Mouse (Mus musculus) spleen, postnatal 14 days (tissue): Measurements from ENCODE around the gene Fgf15.
A peak's percentile ranks its signal among the peaks of the same experiment; 100 is the strongest.

Source experiments
- DNase-seq, 2 experiments: peaks; one replicate each; pipeline ENCODE4 v3.0.0; 2021 to 2022; ENCODE audit warnings: low spot score in 2 of 2

Gene Fgf15

GRCm38 (mm10) chr7:144931778-144932177 lies 35.4 kb downstream of the Fgf15 start:
- no peak for DNase-seq

DNA sequence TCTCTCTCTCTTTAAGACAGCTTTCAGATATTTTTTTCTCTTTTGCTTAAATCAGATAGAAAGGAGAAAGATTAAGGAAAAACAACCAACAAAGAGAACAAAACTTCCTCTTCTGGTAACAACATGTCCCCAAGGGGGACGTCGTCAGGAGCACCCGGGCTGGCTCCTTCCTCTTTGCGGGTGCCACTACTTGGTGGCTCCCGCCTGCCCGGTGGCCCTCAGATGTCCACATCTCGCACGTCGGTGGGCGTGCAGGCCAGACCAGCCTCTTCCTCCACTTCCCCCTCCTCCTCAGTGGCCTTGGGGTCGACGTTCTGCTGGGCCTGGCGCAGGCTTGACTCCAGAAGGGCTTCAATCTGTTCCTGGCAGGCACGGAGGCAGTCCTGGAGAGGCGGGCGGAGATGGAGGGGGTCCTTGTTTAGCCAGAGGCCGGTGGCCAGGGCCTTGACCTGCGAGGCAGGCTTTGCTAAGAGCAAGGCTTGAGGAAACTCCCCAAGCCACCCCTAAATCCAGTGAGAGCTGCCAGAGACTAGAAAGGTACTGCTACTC lies 36.1 kb downstream of the Fgf15 start:
- no peak for DNase-seq

DNA sequence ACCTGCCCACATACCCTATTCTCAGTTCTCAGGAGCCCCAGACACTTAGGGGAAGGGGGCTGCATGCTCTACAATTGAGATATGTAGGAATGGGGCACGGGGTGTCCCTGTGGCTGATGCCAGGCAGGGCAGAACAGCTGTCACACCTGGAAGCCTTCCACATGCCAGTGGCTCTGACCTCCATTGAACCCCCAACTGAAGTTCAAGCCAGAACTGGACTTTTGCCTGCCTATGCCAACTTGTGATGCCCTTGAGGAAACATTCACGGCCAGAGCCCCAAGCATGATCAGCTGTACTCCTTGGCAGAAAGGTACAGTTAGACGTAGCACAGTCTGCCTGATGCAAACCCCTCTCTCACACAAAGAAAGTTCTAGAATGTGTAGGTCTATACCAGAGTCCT lies 37.0 kb downstream of the Fgf15 start:
- DNase-seq, result no peak

GRCm38 (mm10) chr7:144933796-144934195 lies 37.5 kb downstream of the Fgf15 start:
- no peak for DNase-seq

DNA sequence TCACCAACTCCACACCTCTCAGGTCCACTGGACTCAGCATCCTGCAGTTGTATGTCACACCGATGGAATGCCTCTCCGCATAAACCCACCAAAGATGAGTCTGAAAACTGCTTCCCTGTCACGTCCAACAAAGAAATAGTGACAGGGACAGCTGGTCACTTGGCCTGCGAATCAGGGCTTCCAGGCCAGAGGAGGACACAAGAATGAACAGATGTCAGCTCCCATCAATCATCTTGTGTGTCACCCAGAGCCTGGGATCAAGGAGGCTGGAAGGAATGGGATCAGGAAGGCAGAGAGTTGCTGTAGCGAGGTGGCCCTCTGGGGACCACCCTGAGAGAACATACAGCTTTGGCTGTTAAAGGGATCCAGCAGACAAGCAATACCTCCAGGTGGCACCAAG lies 38.6 kb downstream of the Fgf15 start:
- DNase-seq, result no peak

DNA sequence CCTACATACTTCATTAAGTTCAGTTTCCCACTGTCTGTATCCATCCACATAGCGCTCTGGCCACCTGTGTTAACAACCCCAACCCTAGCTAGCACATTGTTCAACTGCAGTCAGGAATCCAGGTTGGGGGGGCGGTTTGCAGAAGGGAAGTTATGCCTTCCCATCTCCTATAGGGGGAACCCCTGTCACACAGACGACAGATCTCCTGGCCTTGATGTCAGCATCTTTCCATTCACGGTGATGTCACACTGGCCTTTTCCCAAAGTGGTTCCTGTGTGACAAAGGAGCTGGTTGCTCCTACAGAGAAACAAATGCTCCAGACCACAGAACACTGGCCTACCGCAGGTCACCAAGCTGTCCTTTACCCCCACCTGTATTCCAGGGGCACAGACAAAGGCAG lies 39.2 kb downstream of the Fgf15 start:
- no peak for DNase-seq

DNA sequence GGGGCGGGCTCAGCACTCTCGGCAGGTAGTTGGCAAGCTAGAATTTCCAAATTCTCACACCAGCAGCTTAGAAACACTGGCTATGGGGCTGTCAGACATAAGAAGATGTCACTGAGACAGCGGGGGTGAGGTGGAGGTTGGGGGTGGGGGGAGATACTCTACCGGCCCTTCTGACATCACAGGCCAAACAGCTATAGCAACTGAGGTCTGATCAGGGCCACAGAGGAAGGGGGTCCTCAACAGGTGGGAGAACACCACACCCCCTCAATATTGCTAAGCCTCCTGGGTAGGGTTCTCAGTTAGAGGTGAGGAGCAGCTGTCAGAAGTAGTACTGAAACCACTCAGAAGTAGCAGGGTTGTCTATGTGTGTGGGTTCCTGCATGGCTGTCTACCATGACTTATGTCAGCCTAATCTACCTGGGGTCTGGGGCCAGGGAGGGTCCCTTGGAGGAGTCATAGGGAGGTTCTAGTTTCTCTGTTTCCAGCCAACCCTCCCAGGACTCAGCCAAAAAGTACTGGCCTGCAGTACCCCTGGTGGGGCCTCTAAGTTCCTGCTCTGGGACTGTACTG lies 40.1 kb downstream of the Fgf15 start:
- no peak for DNase-seq

- DNase-seq, result peak; percentile 65 to 80
These were observed 41.2 kb downstream of the Fgf15 start for GRCm38 (mm10) chr7:144937490-144937889.

GRCm38 (mm10) chr7:144937899-144938517 lies 41.7 kb downstream of the Fgf15 start:
- DNase-seq, result no peak

DNA sequence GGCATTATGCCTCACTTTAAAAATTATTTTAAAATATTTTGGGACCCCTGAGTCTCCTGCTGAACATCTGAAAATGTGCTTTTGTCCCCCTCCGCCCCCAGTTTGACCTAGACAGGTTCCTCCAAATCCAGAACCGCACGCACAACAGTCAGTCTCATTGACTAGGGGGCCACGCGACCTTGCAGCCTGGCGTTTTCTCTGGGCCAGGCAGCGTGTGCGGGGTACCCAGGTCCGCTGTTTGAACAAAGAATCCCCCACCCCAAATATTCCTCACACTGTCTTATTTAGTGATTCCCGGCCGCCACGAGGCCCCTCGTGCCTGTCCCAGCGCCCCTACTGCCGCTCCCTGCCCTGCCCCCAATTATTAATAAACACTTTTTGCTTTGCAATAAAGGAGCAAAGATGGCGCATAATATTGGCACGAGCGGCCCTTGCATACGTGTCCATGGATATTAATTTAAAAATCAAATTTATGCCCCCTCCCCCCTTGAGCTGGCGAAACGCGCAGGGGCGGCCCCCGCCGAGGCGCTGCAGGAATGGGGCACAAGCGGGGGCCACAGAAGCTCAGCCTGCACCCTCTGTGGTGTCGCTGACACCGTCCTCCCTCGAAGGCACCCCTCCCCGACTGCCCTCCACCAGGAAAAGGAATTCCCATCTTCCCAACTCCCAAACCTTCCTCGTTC lies 42.5 kb downstream of the Fgf15 start:
- no peak for DNase-seq

GRCm38 (mm10) chr7:144939344-144940002 lies 43.1 kb downstream of the Fgf15 start, which contains the start of gene Ccnd1:
Gene Ccnd1 (minus strand): TSS chr7:144939925.
- no peak for DNase-seq

DNA sequence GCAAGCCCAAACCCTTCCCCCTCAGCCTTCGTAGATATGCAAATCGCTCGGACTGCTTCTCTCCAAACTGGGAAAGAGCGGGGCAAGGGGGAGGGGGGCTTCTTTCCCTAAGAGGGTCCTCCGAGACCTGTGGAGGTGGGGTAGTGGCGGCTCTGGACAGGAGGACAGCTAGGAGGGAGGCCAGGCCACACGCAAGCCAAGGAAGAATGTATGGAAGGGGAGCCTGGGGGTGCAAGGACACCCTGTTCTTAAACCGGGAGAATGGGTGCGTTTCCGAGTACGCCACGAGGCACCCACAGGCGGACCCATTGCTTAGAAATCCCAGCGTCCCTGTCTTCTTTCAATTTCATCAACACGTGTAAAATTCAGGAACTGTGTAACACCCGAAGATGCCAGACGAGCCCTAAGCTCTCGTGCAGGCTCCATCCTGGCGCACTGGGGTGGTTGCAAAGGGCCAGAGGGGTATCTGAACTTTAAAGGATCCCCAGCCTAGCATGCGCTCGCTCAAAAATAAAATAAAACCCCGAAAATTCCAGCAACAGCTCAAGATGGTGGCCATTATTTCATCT lies 43.8 kb downstream of the Fgf15 start:
- DNase-seq, result no peak

DNA sequence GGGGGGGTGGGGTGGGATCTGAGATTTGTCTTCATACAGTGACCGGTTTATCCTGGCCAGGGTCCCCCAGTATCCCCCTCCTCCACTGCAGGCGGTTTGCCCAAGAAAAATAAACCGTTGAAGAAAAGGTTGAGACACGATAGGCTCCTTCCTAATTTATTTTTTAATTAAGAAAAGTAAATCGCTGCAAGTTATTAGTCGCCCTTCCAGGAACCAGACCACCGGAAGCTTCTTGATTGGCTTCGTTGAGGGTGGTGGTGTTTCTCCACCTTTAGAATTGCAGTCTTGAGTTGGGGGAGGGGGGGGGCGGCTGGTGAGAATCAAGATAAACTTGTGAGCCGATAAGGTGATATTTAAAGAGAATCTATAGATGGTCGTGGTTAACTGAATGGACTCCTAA lies 44.3 kb downstream of the Fgf15 start:
- no peak for DNase-seq

GRCm38 (mm10) chr7:144941242-144941831 lies 45.0 kb downstream of the Fgf15 start:
- DNase-seq, result peak; percentile 22 to 34

- DNase-seq, result no peak
These were observed 45.9 kb downstream of the Fgf15 start for GRCm38 (mm10) chr7:144942071-144942743.

GRCm38 (mm10) chr7:144942744-144943135 lies 46.4 kb downstream of the Fgf15 start:
- DNase-seq, result no peak

DNA sequence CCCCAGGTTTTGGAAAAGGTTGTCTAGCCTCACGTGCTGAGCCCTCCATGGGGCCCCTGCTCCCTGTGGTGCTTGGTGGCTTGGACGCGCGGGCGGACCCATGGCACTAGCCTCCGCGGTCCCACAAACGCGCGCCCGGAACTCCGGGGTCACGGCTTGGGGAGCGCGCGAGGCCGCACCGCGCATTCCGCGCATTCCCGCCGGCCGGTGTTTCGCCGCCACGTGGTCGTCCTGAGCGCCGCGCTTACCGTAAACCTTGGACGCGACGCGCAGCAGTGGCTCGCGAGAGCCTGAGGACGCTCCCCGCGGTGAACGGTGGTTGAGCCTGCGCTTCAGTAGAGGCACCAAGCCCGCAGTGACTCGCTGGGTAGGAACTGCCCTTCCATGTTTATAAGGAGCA lies 46.9 kb downstream of the Fgf15 start:
- peak in 1 of 2 experiments; percentile 35 for DNase-seq
